Mouse (Mus musculus): Measurements from ENCODE around the gene Runx1.

- no peak for TF ChIP-seq CTCF (IDR thresholded peaks at IDR 0.05; ENCODE audit: insufficient read depth, low read depth, low read length)
- no peak for TF ChIP-seq POLR2A (IDR thresholded peaks at IDR 0.05; ENCODE audit: insufficient read depth, low read depth, low read length)
Observed at GRCm38 (mm10) chr16:92815195-92815527, 10.8 kb downstream of the Runx1 start.

Data from olfactory bulb, adult 2 months (tissue).